Mouse (Mus musculus): ENCODE data around the gene Paxbp1. TPM values are rescaled to one million over a fixed set of nuclear protein-coding genes. Genes with fewer than 3 reads are reported as not detected.

Paxbp1 gene
- polyA plus RNA-seq, 1 experiment: 8.8 TPM

DNA sequence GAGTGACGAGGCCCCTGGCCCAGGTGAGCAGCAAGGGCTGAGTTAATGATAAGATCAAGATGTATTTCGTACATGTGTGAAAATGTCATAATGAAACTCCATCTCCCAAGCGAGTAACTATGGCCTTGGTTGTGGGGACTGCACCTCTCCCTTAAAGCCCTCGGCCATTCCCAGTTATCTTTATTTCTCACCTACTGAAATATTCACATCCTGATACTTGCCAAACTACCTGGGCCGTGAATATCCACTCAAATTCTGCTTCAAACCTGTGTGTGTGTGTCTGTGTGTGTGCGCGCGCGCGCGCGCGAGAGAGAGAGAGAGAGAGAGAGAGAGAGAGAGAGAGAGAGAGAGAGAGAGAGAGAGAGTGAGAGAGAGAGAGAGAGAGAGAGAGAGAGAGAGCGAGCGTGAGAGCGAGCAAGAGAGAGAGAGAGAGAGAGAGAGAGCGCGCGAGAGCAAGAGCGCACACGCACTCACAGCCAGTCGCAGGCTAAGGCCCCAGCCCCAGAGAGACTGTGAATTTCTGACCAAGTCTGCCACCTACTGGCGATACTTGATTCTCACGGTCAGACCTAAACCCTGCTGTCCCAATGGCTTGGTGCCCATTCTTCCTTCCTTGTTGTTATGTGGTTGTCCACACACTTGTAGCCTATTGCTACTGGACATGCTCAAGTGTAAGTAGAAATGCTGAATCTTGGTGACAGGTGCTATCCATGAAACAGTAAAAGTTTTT is 29.0 kb upstream of the Paxbp1 start:
- H3K4me2 ChIP-seq (ENCODE audit: low read depth): peak overlapping the region; percentile 50
- no peak overlapping the region for H3K4me3 ChIP-seq
- TF ChIP-seq POLR2AphosphoS2 (IDR thresholded peaks at IDR 0.05; ENCODE audit: insufficient read length, low read depth) (no peak), MYOG (IDR thresholded peaks at IDR 0.05; ENCODE audit: control insufficient read depth in 1 of 3, insufficient read depth in 1 of 3, insufficient read length in 2 of 3, low read depth in 2 of 3) (no peak), POLR2A (IDR thresholded peaks at IDR 0.05; ENCODE audit: insufficient read length, low read depth) (no peak), CEBPB (IDR thresholded peaks at IDR 0.05; ENCODE audit: insufficient read depth, poor library complexity, severe bottlenecking) (no peak), TCF12 (IDR thresholded peaks at IDR 0.05; ENCODE audit: insufficient read depth, poor library complexity, severe bottlenecking) (no peak), TCF3 (IDR thresholded peaks at IDR 0.05; ENCODE audit: insufficient read length, low read depth) (no peak), SRF (IDR thresholded peaks at IDR 0.05; ENCODE audit: control insufficient read depth, insufficient read length, low read depth) (no peak), MYOD1 (IDR thresholded peaks at IDR 0.05; ENCODE audit: control insufficient read depth in 1 of 3, insufficient read length in 2 of 3, low read depth in 2 of 3) (no peak), MAX (IDR thresholded peaks at IDR 0.05; ENCODE audit: low read depth) (no peak)
- H3K79me2 ChIP-seq (ENCODE audit: control insufficient read depth, insufficient read depth): no peaks in the 10 kb centered on the region
- H3K27me3 ChIP-seq (ENCODE audit: control insufficient read depth, insufficient read depth, insufficient read length): peaks cover 30% of the 10 kb centered on the region
- H3ac ChIP-seq (ENCODE audit: control insufficient read depth, insufficient read length): no peak overlapping the region
- no peaks in the 10 kb centered on the region for H3K36me3 ChIP-seq (ENCODE audit: control insufficient read depth, insufficient read depth)

DNA sequence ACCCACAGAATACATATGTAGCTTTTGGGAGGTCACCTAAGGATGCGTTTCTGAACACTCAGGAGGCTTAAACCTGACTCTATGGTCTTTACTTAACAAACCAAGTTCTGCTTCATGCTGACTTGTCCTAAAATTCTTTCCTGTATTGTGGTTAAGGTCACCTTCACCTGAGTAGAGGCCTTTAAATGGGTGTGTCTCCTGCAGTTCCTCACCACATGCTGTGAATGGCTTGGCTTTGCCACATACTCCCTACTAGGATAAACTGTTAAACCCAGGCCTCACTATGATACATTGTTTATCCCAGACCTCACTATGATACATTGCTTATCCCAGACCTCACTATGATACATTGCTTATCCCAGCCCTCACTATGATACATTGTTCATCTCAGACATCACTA is 27.9 kb upstream of the Paxbp1 start:
- Histone ChIP-seq H3K4me3 (no peak overlapping the region), H3K27me3 (ENCODE audit: control insufficient read depth, insufficient read depth, insufficient read length) (peaks cover 32% of the 10 kb centered on the region), H3K4me2 (ENCODE audit: low read depth) (no peak overlapping the region), H3ac (ENCODE audit: control insufficient read depth, insufficient read length) (no peak overlapping the region), H3K79me2 (ENCODE audit: control insufficient read depth, insufficient read depth) (no peaks in the 10 kb centered on the region), H3K36me3 (ENCODE audit: control insufficient read depth, insufficient read depth) (no peaks in the 10 kb centered on the region)
- TF ChIP-seq CEBPB (IDR thresholded peaks at IDR 0.05; ENCODE audit: insufficient read depth, poor library complexity, severe bottlenecking) (no peak), USF1 (IDR thresholded peaks at IDR 0.05; ENCODE audit: low read depth) (no peak)

DNA sequence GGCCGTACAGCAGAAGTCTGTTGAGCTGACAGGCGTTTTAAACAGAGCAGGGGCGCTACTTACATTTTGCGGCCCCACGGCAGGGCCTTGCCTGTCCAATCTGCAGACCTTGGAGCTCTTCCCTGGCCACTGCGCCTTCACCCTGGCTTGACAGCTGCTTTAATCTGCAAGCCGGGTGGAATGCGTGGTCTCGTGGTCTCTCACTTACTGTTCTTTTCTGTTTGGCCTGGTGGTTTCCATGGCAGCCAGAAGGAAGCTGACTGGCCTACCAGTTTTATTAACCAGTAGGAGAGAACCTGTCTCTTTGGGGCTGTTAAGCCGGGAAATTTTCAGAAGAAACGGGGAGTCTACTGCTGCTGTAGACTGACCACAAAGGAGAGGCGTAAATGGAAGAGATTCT is 24.6 kb upstream of the Paxbp1 start:
- Histone ChIP-seq H3K4me2 (ENCODE audit: low read depth) (no peak overlapping the region), H3K4me3 (no peak overlapping the region)

DNA sequence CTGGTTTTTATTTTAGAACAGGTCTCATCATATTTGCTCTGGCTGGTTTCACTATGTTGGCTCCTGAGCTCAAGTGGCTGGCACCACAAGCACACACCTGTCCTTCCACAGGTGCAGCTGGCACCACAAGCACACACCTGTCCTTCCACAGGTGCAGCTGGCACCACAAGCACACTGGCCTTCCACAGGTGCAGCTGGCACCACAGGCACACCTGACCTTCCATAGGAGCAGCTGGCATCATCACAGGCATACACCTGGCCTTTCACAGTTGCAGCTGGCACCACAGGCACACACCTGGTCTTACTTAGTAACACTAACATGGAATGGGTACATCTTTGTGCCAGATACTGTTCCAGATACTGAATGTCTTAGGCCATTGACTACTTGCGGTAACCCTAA is 22.8 kb upstream of the Paxbp1 start:
- no peak overlapping the region for H3ac ChIP-seq (ENCODE audit: control insufficient read depth, insufficient read length)
- H3K27me3 ChIP-seq (ENCODE audit: control insufficient read depth, insufficient read depth, insufficient read length): peaks cover 58% of the 10 kb centered on the region
- H3K4me3 ChIP-seq: no peak overlapping the region
- no peaks in the 10 kb centered on the region for H3K36me3 ChIP-seq (ENCODE audit: control insufficient read depth, insufficient read depth)
- TF ChIP-seq POLR2A (IDR thresholded peaks at IDR 0.05; ENCODE audit: insufficient read length, low read depth): no peak
- peak in 2 of 3 experiments; percentile 63 to 75 for TF ChIP-seq MYOD1 (IDR thresholded peaks at IDR 0.05; ENCODE audit: control insufficient read depth in 1 of 3, insufficient read length in 2 of 3, low read depth in 2 of 3)
- no peak for TF ChIP-seq E2F4 (IDR thresholded peaks at IDR 0.05; ENCODE audit: insufficient read depth)
- TF ChIP-seq REST (IDR thresholded peaks at IDR 0.05; ENCODE audit: insufficient read depth, insufficient read length): no peak
- TF ChIP-seq TCF3 (IDR thresholded peaks at IDR 0.05; ENCODE audit: insufficient read length, low read depth): peak; percentile 87
- TF ChIP-seq TCF12 (IDR thresholded peaks at IDR 0.05; ENCODE audit: insufficient read depth, poor library complexity, severe bottlenecking): no peak
- TF ChIP-seq CEBPB (IDR thresholded peaks at IDR 0.05; ENCODE audit: insufficient read depth, poor library complexity, severe bottlenecking): no peak
- TF ChIP-seq MYOG (IDR thresholded peaks at IDR 0.05; ENCODE audit: control insufficient read depth in 1 of 3, insufficient read depth in 1 of 3, insufficient read length in 2 of 3, low read depth in 2 of 3): peak in 2 of 3 experiments; percentile 84 to 86
- no peak for TF ChIP-seq SRF (IDR thresholded peaks at IDR 0.05; ENCODE audit: control insufficient read depth, insufficient read length, low read depth)
- no peak for TF ChIP-seq POLR2AphosphoS2 (IDR thresholded peaks at IDR 0.05; ENCODE audit: insufficient read length, low read depth)
- TF ChIP-seq USF1 (IDR thresholded peaks at IDR 0.05; ENCODE audit: low read depth): no peak
- TF ChIP-seq MAX (IDR thresholded peaks at IDR 0.05; ENCODE audit: low read depth): no peak
- H3K4me2 ChIP-seq (ENCODE audit: low read depth): no peak overlapping the region
- no peaks in the 10 kb centered on the region for H3K79me2 ChIP-seq (ENCODE audit: control insufficient read depth, insufficient read depth)

More for the DNA sequence above, 24.6 kb upstream of the Paxbp1 start:
- no peak overlapping the region for H3ac ChIP-seq (ENCODE audit: control insufficient read depth, insufficient read length)
- no peak for TF ChIP-seq REST (IDR thresholded peaks at IDR 0.05; ENCODE audit: insufficient read depth, insufficient read length)
- peak in 2 of 3 experiments; percentile 37 to 48 for TF ChIP-seq MYOG (IDR thresholded peaks at IDR 0.05; ENCODE audit: control insufficient read depth in 1 of 3, insufficient read depth in 1 of 3, insufficient read length in 2 of 3, low read depth in 2 of 3)
- no peaks in the 10 kb centered on the region for H3K79me2 ChIP-seq (ENCODE audit: control insufficient read depth, insufficient read depth)
- H3K27me3 ChIP-seq (ENCODE audit: control insufficient read depth, insufficient read depth, insufficient read length): peaks cover 46% of the 10 kb centered on the region
- no peaks in the 10 kb centered on the region for H3K36me3 ChIP-seq (ENCODE audit: control insufficient read depth, insufficient read depth)

DNA sequence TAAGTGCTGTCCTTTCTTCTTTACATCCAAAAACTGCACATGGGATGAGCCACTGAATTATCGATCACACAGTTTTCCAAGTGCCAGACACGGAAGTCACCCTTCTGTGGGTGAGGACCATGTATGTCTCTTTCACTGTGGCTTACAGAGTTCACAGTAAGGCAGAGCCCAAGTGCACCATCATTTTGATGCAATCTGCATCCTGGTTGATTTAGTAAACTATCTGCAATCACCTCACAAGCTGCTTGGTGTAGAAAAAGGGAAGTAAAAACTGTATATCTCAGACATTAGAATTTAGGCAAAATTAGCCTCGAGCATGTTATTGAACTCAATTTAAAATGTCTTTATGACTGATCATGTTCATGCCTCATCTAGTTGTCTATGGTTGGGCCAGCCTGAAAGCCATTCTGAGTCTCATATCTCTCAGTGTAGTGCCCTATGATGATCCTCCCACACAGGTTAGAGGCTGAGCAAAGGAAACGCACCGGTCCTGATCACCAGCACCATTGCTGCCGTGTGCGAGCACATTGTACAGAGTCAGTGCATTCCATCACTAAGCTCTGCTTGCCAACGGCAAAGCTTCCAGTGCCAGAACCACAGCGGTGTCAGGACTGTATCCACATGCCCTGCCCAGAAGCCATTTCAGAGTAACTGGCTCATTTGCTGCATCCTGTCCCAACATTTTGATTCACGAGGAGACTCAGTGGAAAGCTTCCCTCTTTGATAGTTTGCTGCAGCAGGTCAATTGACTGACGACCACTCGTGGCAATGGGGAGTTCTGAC is 20.4 kb upstream of the Paxbp1 start:
- no peaks in the 10 kb centered on the region for H3K36me3 ChIP-seq (ENCODE audit: control insufficient read depth, insufficient read depth)
- no peak overlapping the region for H3K4me2 ChIP-seq (ENCODE audit: low read depth)
- H3K27me3 ChIP-seq (ENCODE audit: control insufficient read depth, insufficient read depth, insufficient read length): peaks cover 52% of the 10 kb centered on the region
- H3K4me3 ChIP-seq: no peak overlapping the region
- no peak for TF ChIP-seq MYOD1 (IDR thresholded peaks at IDR 0.05; ENCODE audit: control insufficient read depth in 1 of 3, insufficient read length in 2 of 3, low read depth in 2 of 3)
- TF ChIP-seq POLR2AphosphoS2 (IDR thresholded peaks at IDR 0.05; ENCODE audit: insufficient read length, low read depth): no peak
- no peak for TF ChIP-seq POLR2A (IDR thresholded peaks at IDR 0.05; ENCODE audit: insufficient read length, low read depth)
- TF ChIP-seq MYOG (IDR thresholded peaks at IDR 0.05; ENCODE audit: control insufficient read depth in 1 of 3, insufficient read depth in 1 of 3, insufficient read length in 2 of 3, low read depth in 2 of 3): no peak
- H3ac ChIP-seq (ENCODE audit: control insufficient read depth, insufficient read length): no peak overlapping the region
- no peaks in the 10 kb centered on the region for H3K79me2 ChIP-seq (ENCODE audit: control insufficient read depth, insufficient read depth)
